Mouse (Mus musculus): ENCODE results near the gene Gpc6. TPM values are rescaled to one million over a fixed set of nuclear protein-coding genes. Genes with fewer than 3 reads are reported as not detected.

The Gpc6 gene
- total and polyA plus RNA-seq, 2 experiments from 2014 or later, result 11.0 to 17.1 TPM

GRCm38 (mm10) chr14:117951265-117951664 lies 1026.2 kb downstream of the Gpc6 start:
- no peak overlapping the region for H3K27ac ChIP-seq (ENCODE audit: low read depth)
- 0 out of 2 replicates have a peak overlapping the region, but pooled peaks have one; percentile 2 for H3K4me3 ChIP-seq (ENCODE audit: low read depth, low read length)
- no peaks in the 10 kb centered on the region for H3K4me1 ChIP-seq (ENCODE audit: control insufficient read depth, insufficient read depth)
- no peak overlapping the region for H3K9ac ChIP-seq (replicated peaks; ENCODE audit: low read depth, low read length)
- no peaks in the 10 kb centered on the region for H3K36me3 ChIP-seq (replicated peaks; ENCODE audit: control insufficient read depth, insufficient read depth, low read length)
- peak; percentile 22 for DNase-seq (ENCODE audit: low spot score)
- H3K9me3 ChIP-seq (replicated peaks; ENCODE audit: control insufficient read depth, low read length), result 0 out of 2 replicates have a peak, but pooled peaks cover 12% of the 10 kb centered on the region
- H3K4me2 ChIP-seq (ENCODE audit: low read depth, low read length), result peak overlapping the region; percentile 19; the same call in 1 of the 2 replicates
- peak; percentile 67 for ATAC-seq (ENCODE audit: insufficient read depth, low read depth)
- WGBS, result 25% methylated on average over 15 of the region's 15 CpGs
- peaks cover 83% of the 10 kb centered on the region for H3K27me3 ChIP-seq (ENCODE audit: control insufficient read depth, insufficient read depth, low read length)
- TF ChIP-seq CTCF (IDR thresholded peaks at IDR 0.05; ENCODE audit: low read depth) (no peak), EP300 (IDR thresholded peaks at IDR 0.05; ENCODE audit: low read depth) (no peak)

GRCm38 (mm10) chr14:117951686-117952085 lies 1026.6 kb downstream of the Gpc6 start:
- 0 out of 2 replicates have a peak overlapping the region, but pooled peaks have one; percentile 2 for H3K4me3 ChIP-seq (ENCODE audit: low read depth, low read length)
- 21% methylated on average over 5 of the region's 5 CpGs for WGBS
- H3K27ac ChIP-seq (ENCODE audit: low read depth), result no peak overlapping the region
- H3K36me3 ChIP-seq (replicated peaks; ENCODE audit: control insufficient read depth, insufficient read depth, low read length), result no peaks in the 10 kb centered on the region
- H3K9ac ChIP-seq (replicated peaks; ENCODE audit: low read depth, low read length), result no peak overlapping the region
- peak; percentile 41; the same call in 1 of the 2 replicates for ATAC-seq (ENCODE audit: insufficient read depth, low read depth)
- no peaks in the 10 kb centered on the region for H3K4me1 ChIP-seq (ENCODE audit: control insufficient read depth, insufficient read depth)
- H3K27me3 ChIP-seq (ENCODE audit: control insufficient read depth, insufficient read depth, low read length), result peaks cover 83% of the 10 kb centered on the region
- peak overlapping the region; percentile 19; the same call in 1 of the 2 replicates for H3K4me2 ChIP-seq (ENCODE audit: low read depth, low read length)
- peak; percentile 29; the same call in 1 of the 2 replicates for TF ChIP-seq CTCF (IDR thresholded peaks at IDR 0.05; ENCODE audit: low read depth)
- no peak for TF ChIP-seq EP300 (IDR thresholded peaks at IDR 0.05; ENCODE audit: low read depth)
- 0 out of 2 replicates have a peak, but pooled peaks cover 9% of the 10 kb centered on the region for H3K9me3 ChIP-seq (replicated peaks; ENCODE audit: control insufficient read depth, low read length)
- no peak for DNase-seq (ENCODE audit: low spot score)

GRCm38 (mm10) chr14:117956051-117956450 lies 1030.9 kb downstream of the Gpc6 start:
- Histone ChIP-seq H3K27me3 (ENCODE audit: control insufficient read depth, insufficient read depth, low read length) (peaks cover 85% of the 10 kb centered on the region), H3K9me3 (replicated peaks; ENCODE audit: control insufficient read depth, low read length) (no peaks in the 10 kb centered on the region), H3K4me1 (ENCODE audit: control insufficient read depth, insufficient read depth) (no peaks in the 10 kb centered on the region), H3K27ac (ENCODE audit: low read depth) (no peak overlapping the region), H3K36me3 (replicated peaks; ENCODE audit: control insufficient read depth, insufficient read depth, low read length) (no peaks in the 10 kb centered on the region), H3K4me2 (ENCODE audit: low read depth, low read length) (no peak overlapping the region), H3K9ac (replicated peaks; ENCODE audit: low read depth, low read length) (no peak overlapping the region), H3K4me3 (ENCODE audit: low read depth, low read length) (no peak overlapping the region)
- no peak for TF ChIP-seq EP300 (IDR thresholded peaks at IDR 0.05; ENCODE audit: low read depth)
- no peak for TF ChIP-seq CTCF (IDR thresholded peaks at IDR 0.05; ENCODE audit: low read depth)
- DNase-seq (ENCODE audit: low spot score) (no peak), ATAC-seq (ENCODE audit: insufficient read depth, low read depth) (no peak)
- 51% methylated on average over 3 of the region's 3 CpGs for WGBS

- Histone ChIP-seq H3K36me3 (replicated peaks; ENCODE audit: control insufficient read depth, insufficient read depth, low read length) (no peaks in the 10 kb centered on the region), H3K9me3 (replicated peaks; ENCODE audit: control insufficient read depth, low read length) (no peaks in the 10 kb centered on the region), H3K9ac (replicated peaks; ENCODE audit: low read depth, low read length) (no peak overlapping the region), H3K4me1 (ENCODE audit: control insufficient read depth, insufficient read depth) (no peaks in the 10 kb centered on the region), H3K4me2 (ENCODE audit: low read depth, low read length) (no peak overlapping the region), H3K4me3 (ENCODE audit: low read depth, low read length) (no peak overlapping the region), H3K27me3 (ENCODE audit: control insufficient read depth, insufficient read depth, low read length) (peaks cover 86% of the 10 kb centered on the region), H3K27ac (ENCODE audit: low read depth) (no peak overlapping the region)
- 83% methylated on average over 11 of the region's 11 CpGs for WGBS
- ATAC-seq (ENCODE audit: insufficient read depth, low read depth) (no peak), DNase-seq (ENCODE audit: low spot score) (no peak)
- TF ChIP-seq CTCF (IDR thresholded peaks at IDR 0.05; ENCODE audit: low read depth) (no peak), EP300 (IDR thresholded peaks at IDR 0.05; ENCODE audit: low read depth) (no peak)
Observed at GRCm38 (mm10) chr14:117958389-117958788, 1033.3 kb downstream of the Gpc6 start.

- Histone ChIP-seq H3K36me3 (replicated peaks; ENCODE audit: control insufficient read depth, insufficient read depth, low read length) (no peaks in the 10 kb centered on the region), H3K4me2 (ENCODE audit: low read depth, low read length) (no peak overlapping the region), H3K4me3 (ENCODE audit: low read depth, low read length) (no peak overlapping the region), H3K9ac (replicated peaks; ENCODE audit: low read depth, low read length) (no peak overlapping the region), H3K27ac (ENCODE audit: low read depth) (no peak overlapping the region), H3K9me3 (replicated peaks; ENCODE audit: control insufficient read depth, low read length) (no peaks in the 10 kb centered on the region), H3K4me1 (ENCODE audit: control insufficient read depth, insufficient read depth) (no peaks in the 10 kb centered on the region), H3K27me3 (ENCODE audit: control insufficient read depth, insufficient read depth, low read length) (peaks cover 78% of the 10 kb centered on the region)
- TF ChIP-seq EP300 (IDR thresholded peaks at IDR 0.05; ENCODE audit: low read depth) (no peak), CTCF (IDR thresholded peaks at IDR 0.05; ENCODE audit: low read depth) (no peak)
- WGBS, result 54% methylated on average over 6 of the region's 6 CpGs
- ATAC-seq (ENCODE audit: insufficient read depth, low read depth) (no peak), DNase-seq (ENCODE audit: low spot score) (peak; percentile 7)
Observed at GRCm38 (mm10) chr14:117961267-117961666, 1036.2 kb downstream of the Gpc6 start.

GRCm38 (mm10) chr14:117961844-117962243 lies 1036.7 kb downstream of the Gpc6 start:
- no peaks in the 10 kb centered on the region for H3K36me3 ChIP-seq (replicated peaks; ENCODE audit: control insufficient read depth, insufficient read depth, low read length)
- H3K27ac ChIP-seq (ENCODE audit: low read depth), result no peak overlapping the region
- H3K9ac ChIP-seq (replicated peaks; ENCODE audit: low read depth, low read length), result no peak overlapping the region
- H3K4me2 ChIP-seq (ENCODE audit: low read depth, low read length), result no peak overlapping the region
- no peaks in the 10 kb centered on the region for H3K9me3 ChIP-seq (replicated peaks; ENCODE audit: control insufficient read depth, low read length)
- H3K4me1 ChIP-seq (ENCODE audit: control insufficient read depth, insufficient read depth), result no peaks in the 10 kb centered on the region
- DNase-seq (ENCODE audit: low spot score), result no peak
- no peak for ATAC-seq (ENCODE audit: insufficient read depth, low read depth)
- 78% methylated on average over 6 of the region's 6 CpGs for WGBS
- no peak overlapping the region for H3K4me3 ChIP-seq (ENCODE audit: low read depth, low read length)
- TF ChIP-seq CTCF (IDR thresholded peaks at IDR 0.05; ENCODE audit: low read depth), result no peak
- TF ChIP-seq EP300 (IDR thresholded peaks at IDR 0.05; ENCODE audit: low read depth), result no peak
- peaks cover 72% of the 10 kb centered on the region for H3K27me3 ChIP-seq (ENCODE audit: control insufficient read depth, insufficient read depth, low read length)

All from heart, postnatal 0 days (tissue).